Mouse (Mus musculus): Measurements from ENCODE around the gene Ipo11. TPM values are rescaled to one million over a fixed set of nuclear protein-coding genes. Genes with fewer than 3 reads are reported as not detected.

Gene Ipo11
- total RNA-seq, 2 experiments from 2014 or later, result 14.8 to 22.9 TPM

GRCm38 (mm10) chr13:106823121-106823874 is 113.5 kb downstream of the Ipo11 start:
- ATAC-seq (replicated peaks; ENCODE audit: low FRiP score, poor library complexity, severe bottlenecking), result no peak

GRCm38 (mm10) chr13:106820149-106820548 is 116.6 kb downstream of the Ipo11 start:
- ATAC-seq (replicated peaks; ENCODE audit: low FRiP score, poor library complexity, severe bottlenecking), result no peak

GRCm38 (mm10) chr13:106819749-106820148 is 117.0 kb downstream of the Ipo11 start:
- no peak for ATAC-seq (replicated peaks; ENCODE audit: low FRiP score, poor library complexity, severe bottlenecking)

- no peak for ATAC-seq (replicated peaks; ENCODE audit: low FRiP score, poor library complexity, severe bottlenecking)
Measured at GRCm38 (mm10) chr13:106817066-106817465, 119.7 kb downstream of the Ipo11 start.

GRCm38 (mm10) chr13:106813519-106813918 is 123.2 kb downstream of the Ipo11 start:
- no peak for ATAC-seq (replicated peaks; ENCODE audit: low FRiP score, poor library complexity, severe bottlenecking)

- ATAC-seq (replicated peaks; ENCODE audit: low FRiP score, poor library complexity, severe bottlenecking), result 0 out of 2 replicates have a peak, but pooled peaks have one; percentile 30
Measured at GRCm38 (mm10) chr13:106813087-106813486, 123.7 kb downstream of the Ipo11 start.

- ATAC-seq (replicated peaks; ENCODE audit: low FRiP score, poor library complexity, severe bottlenecking), result no peak
Measured at GRCm38 (mm10) chr13:106810156-106810555, 126.6 kb downstream of the Ipo11 start.

- ATAC-seq (replicated peaks; ENCODE audit: low FRiP score, poor library complexity, severe bottlenecking), result no peak
Measured at GRCm38 (mm10) chr13:106808821-106809220, 127.9 kb downstream of the Ipo11 start.

GRCm38 (mm10) chr13:106808315-106808714 is 128.4 kb downstream of the Ipo11 start:
- no peak for ATAC-seq (replicated peaks; ENCODE audit: low FRiP score, poor library complexity, severe bottlenecking)

GRCm38 (mm10) chr13:106807303-106807702 is 129.5 kb downstream of the Ipo11 start:
- ATAC-seq (replicated peaks; ENCODE audit: low FRiP score, poor library complexity, severe bottlenecking), result no peak

- no peak for ATAC-seq (replicated peaks; ENCODE audit: low FRiP score, poor library complexity, severe bottlenecking)
Measured at GRCm38 (mm10) chr13:106805146-106805545, 131.6 kb downstream of the Ipo11 start.

- no peak for ATAC-seq (replicated peaks; ENCODE audit: low FRiP score, poor library complexity, severe bottlenecking)
Measured at GRCm38 (mm10) chr13:106798026-106798425, 138.7 kb downstream of the Ipo11 start.

GRCm38 (mm10) chr13:106788817-106789216 is 147.9 kb downstream of the Ipo11 start:
- ATAC-seq (replicated peaks; ENCODE audit: low FRiP score, poor library complexity, severe bottlenecking), result no peak

GRCm38 (mm10) chr13:106768807-106769206 is 168.0 kb downstream of the Ipo11 start:
- ATAC-seq (replicated peaks; ENCODE audit: low FRiP score, poor library complexity, severe bottlenecking), result no peak

- no peak for ATAC-seq (replicated peaks; ENCODE audit: low FRiP score, poor library complexity, severe bottlenecking)
Measured at GRCm38 (mm10) chr13:106762611-106763010, 174.1 kb downstream of the Ipo11 start.

GRCm38 (mm10) chr13:106761661-106762060 is 175.1 kb downstream of the Ipo11 start:
- ATAC-seq (replicated peaks; ENCODE audit: low FRiP score, poor library complexity, severe bottlenecking), result no peak

- ATAC-seq (replicated peaks; ENCODE audit: low FRiP score, poor library complexity, severe bottlenecking), result no peak
Measured at GRCm38 (mm10) chr13:106760232-106760875, 176.4 kb downstream of the Ipo11 start.

- ATAC-seq (replicated peaks; ENCODE audit: low FRiP score, poor library complexity, severe bottlenecking), result no peak
Measured at GRCm38 (mm10) chr13:106755892-106756291, 180.9 kb downstream of the Ipo11 start.

GRCm38 (mm10) chr13:106754216-106754615 is 182.5 kb downstream of the Ipo11 start:
- no peak for ATAC-seq (replicated peaks; ENCODE audit: low FRiP score, poor library complexity, severe bottlenecking)

GRCm38 (mm10) chr13:106751951-106752350 is 184.8 kb downstream of the Ipo11 start:
- ATAC-seq (replicated peaks; ENCODE audit: low FRiP score, poor library complexity, severe bottlenecking), result no peak

- ATAC-seq (replicated peaks; ENCODE audit: low FRiP score, poor library complexity, severe bottlenecking), result no peak
Measured at GRCm38 (mm10) chr13:106746823-106747222, 189.9 kb downstream of the Ipo11 start.

All from erythroblast, adult 5-6 weeks (primary cell).